Mouse (Mus musculus): ENCODE measurements at regions not wholly inside any gene's neighbourhood (a gene's known extent, or its start where the extent isn't known, plus 50 kb on each side); places are given as distances from the start of the nearest gene placed in this dataset.

DNA sequence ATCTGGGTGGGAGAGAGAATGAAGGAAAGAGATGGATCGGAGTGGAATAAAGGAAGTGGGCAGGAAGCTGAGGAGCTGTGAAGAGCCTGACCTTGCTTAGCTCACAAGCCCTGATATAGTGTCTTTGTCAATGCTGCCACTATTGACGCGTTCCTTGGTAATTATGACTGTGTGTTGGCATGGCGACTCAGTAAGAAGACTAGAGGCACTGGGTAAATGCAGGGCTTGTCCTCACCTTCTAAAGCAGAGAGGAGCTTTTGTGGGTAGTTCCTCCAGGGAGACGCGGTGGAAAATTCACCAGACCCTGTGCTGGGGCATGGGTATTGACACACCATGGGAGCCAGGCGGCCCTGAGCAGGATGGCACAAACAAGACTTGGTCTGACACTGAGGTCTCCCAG is 52.8 kb upstream of the Polg start:
- in situ Hi-C loops (cut with MboI, MseI): no loop called here

DNA sequence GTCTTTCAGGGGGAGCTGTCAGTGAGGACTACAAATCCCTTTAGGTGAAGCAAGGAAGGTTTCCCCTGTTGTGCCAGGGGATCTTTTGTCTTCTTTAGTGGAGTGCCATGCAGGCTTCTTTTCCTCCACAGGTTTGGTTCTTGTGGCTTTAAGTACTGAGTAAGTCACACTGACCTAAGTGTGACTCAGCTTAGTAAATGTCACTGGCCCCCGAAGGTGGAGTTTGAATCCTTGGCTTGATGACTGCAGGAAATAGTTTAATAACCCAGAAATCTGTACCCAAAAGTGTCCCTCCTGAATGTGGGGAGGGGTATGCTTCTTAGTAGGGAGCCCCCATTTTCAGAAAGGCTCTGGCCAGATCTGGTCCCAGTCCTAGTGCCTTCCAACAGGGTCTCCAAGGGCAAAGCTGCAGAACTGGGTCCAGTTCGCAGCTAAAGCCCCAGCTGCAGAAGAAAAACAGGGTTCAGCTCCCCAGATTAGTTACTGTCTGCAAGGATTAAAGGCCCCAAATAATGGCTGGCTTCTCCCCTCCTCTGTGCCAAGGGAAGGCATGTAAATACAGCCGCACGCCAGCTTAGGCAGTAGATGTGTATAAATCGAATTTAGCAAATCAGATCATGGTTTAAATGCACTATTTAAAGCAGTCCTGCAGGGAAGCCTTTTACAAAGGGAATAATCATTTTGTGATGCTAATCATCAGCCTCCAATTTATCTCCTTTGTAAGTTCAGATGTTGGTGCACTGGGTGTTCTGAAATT is 51.6 kb upstream of the Polg start:
- in situ Hi-C loops (cut with MboI, MseI): no loop called here

DNA sequence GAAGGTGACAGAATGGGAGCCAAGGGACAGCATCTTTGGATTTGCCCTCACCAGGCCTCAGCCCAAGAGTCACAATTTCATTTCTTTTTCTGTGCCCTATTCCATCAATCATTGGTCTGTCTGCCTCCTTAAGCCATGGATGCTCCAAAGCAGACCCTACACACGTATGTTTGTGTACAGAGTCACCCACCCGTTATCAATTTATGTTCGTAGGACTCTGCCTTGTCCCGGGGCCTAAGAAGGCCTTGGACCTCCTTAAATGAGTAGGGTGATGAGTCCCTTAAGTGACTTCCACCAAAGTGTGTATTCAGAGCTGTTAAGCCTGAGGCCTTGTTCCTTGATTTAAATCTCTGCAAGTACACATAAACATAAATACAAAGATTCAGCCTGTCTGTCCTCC is 50.1 kb upstream of the Polg start:
- in situ Hi-C loops (cut with MboI, MseI): no loop called here
